Mouse (Mus musculus): ENCODE measurements around the gene Cnksr3.
A peak's percentile ranks its signal among the peaks of the same experiment; 100 is the strongest.

Cnksr3 gene

GRCm38 (mm10) chr10:7196668-7197400, 15.2 kb downstream of the Cnksr3 start:
- DNase-seq (ENCODE audit: low read depth) = no peak

DNA sequence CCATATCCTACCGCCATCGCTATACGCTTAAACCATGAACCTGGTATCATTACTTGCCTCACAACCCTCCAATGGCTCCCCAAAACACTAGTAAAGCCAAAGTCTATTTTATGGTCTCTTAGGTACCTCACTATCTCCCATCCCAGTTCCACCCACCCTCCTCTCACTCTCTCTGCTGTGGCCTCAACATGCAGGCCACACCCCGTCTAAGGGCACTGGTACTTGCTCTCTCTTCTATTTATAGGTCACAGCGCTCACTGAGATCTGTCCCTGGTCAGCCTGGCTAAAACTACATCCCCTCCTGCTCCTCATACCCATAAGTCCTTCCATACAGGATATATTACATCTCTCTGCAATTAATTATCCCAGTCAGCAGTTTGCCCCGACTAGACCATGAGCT, 16.1 kb downstream of the Cnksr3 start:
- DNase-seq (ENCODE audit: low read depth) = no peak

- DNase-seq (ENCODE audit: low read depth) = no peak
Measured at GRCm38 (mm10) chr10:7191721-7192413, 20.2 kb downstream of the Cnksr3 start.

DNA sequence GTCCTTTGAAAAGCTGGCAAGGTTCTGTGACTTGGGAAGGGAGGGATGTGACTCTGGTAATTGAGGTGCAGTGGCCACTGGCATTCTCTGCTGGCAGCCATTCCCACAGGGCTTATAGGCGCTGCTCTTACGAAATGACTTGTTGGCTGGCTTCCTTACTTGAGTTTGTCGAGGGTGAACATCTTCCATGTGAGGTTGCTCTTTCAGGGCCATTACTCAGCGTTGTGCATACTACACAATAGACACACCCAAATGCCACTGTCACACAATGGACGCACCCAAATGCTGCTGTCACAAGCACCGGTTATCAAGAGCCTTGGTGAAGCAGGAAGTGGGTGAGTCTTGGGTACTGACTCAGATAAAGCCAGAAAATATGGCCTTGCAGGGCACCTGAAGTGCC, 22.8 kb downstream of the Cnksr3 start:
- no peak for DNase-seq (ENCODE audit: low read depth)

GRCm38 (mm10) chr10:7187881-7188280, 24.2 kb downstream of the Cnksr3 start:
- DNase-seq (ENCODE audit: low read depth) = no peak

- no peak for DNase-seq (ENCODE audit: low read depth)
Measured at GRCm38 (mm10) chr10:7186992-7187391, 25.0 kb downstream of the Cnksr3 start.

DNA sequence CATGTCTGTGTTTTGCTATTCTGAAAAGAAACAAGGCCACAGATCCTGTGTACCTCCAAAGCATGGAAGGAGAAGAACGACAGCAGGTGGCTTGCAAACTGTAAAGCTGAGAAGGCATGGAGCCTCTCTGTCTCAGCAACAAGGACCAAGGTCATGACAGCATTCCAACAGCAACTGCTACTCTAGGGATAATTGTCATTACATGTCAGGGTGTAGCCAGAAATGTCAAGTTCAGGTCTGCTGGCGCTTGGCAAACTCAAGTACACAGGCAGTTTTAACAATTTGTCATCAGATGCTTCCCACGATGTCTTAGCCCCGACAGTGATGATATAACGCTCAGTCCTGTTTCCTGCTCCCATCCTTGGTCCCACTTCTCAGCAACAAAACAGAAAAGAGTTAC, 26.0 kb downstream of the Cnksr3 start:
- DNase-seq (ENCODE audit: low read depth) = no peak

GRCm38 (mm10) chr10:7183171-7183631, 28.8 kb downstream of the Cnksr3 start:
- DNase-seq (ENCODE audit: low read depth) = no peak

DNA sequence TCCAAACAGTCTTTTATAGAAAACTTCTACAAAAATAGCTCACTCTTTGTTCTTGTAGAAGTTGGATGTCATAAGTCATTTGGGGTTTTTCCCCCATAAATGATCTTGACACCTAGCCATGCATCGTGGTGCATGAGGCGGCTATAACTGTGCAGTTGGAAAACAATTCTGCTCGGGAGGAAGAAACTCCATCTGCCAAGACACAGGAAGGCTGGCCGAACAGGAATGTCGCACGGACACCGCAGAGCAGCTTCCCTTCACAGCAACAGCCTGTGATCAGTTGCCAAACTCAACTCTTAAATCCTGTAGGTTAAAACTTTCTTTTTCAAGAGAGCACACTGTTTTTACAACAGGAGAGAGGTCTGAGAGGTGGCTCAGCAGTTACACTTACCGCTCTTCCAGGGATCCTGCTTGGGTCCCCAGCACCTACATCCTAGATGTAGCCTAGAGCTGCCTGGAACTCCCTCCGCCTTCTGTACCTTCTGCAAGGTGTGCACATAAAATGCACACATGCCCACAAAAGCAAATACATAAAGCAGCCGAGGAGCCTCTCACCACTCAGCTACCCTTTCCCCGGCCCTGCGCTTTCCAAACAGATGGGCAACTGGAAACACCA, 29.4 kb downstream of the Cnksr3 start:
- DNase-seq (ENCODE audit: low read depth) = no peak

DNA sequence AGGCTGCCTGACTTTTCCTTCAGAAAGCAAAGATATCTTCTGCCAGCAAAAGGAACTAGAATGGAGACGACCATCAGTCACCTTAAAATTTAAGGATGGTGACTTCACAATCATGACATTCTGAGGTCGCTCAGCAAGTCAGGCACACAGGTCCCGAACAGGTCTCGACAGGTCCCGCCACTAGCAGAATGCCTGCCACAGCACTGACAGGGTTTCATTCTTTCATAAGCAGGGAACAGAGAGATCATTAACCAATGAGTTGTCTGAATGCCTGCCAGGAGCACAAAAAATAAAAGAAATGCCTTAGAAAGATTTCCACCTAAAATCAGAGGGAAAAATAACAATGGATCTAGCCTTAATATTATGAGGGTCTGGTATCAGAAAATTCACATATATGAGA, 31.7 kb downstream of the Cnksr3 start:
- no peak for DNase-seq (ENCODE audit: low read depth)

- peak; percentile 47 for DNase-seq (ENCODE audit: low read depth)
Measured at GRCm38 (mm10) chr10:7178571-7178970, 33.5 kb downstream of the Cnksr3 start.

DNA sequence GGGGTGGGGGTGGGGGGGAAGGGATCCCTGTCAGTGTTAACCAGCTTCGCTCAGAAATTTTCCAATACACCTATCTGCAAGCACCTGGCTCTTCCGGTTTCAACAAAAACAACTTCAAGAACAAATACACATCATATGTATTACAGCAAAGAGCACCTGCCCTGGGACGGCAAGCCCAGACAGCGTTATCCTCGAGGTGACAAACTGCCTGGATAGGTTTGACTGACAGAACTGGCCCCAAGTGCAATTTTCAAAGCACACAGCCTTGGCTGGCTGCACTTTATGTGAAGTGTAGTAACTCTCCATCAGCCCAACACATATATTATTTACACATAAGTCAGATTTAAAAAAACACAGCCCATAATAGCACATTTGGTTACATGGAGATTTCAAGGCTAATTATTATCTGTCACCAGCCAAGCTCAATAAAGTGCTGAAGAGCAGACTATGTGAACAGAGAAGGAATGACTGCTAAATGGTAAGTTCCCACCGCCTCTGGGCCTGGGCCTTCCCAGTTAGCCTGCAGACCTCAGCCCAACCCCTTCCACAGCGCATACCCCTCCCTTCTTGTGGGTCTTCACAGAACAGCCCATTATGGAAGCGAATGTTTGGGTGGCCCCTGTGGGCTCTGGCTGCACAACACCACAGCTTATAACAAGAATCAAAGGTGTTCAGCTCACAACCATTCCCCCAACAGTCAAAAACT, 35.7 kb downstream of the Cnksr3 start:
- DNase-seq (ENCODE audit: low read depth) = no peak

DNA sequence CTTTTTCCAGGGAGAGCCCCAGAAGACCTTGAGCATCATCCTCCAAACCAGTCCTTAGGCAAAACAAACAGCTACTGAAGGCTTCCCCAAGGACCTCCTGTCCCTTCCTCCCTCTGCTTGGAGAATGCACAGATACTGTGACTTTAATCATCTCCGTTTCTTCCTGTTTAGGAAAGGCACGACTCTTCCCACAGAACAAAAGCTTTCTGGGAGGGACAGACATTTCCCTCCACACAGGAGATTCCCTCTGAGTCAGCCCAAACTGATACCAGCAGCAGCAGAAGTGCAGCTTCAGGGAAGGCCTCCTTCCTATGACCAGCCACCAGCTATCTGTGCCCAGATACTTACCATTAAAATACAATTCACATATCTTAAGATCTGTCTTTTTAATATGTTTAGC, 37.6 kb downstream of the Cnksr3 start:
- DNase-seq (ENCODE audit: low read depth) = no peak

DNA sequence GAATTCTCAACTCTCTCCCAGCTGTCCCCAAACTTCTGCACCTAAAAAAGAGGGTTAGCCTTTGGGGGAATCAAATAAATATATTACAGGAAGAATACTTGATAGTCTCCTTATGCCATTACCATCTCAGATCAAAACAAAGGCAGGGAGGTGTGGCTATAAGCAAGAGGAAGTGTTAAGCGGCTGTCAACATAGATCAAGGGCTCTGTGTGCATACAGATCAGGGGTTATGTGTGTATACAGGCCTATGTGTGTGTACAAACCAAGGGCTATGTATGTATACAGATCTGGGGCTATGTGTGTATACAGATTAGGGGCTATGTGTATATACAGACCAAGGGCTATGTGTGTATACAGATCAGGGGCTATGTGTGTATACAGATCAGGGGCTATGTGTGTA, 38.9 kb downstream of the Cnksr3 start:
- peak; percentile 31 for DNase-seq (ENCODE audit: low read depth)

DNA sequence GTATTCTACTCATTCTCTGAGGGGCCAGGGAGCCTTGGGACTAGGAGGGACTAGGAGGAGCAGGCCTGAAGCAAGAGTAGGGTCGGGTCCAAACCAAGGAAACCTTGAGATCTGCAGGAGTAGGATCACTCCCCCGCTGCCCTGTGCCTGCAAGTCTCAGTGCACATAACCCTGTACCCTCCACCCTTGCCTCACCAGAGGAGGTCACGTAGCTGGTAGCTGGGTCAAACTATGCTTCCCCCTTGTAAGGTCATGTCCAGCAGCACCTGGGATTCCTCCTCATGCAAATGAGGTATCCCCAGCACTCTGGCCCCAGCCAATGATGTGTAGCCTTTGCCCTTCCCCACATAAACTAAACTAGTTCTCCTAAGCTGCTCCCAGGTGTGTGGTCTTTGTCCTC, 41.6 kb downstream of the Cnksr3 start:
- DNase-seq (ENCODE audit: low read depth) = no peak

GRCm38 (mm10) chr10:7163031-7163430, 49.0 kb downstream of the Cnksr3 start:
- DNase-seq (ENCODE audit: low read depth) = no peak

- DNase-seq (ENCODE audit: low read depth) = no peak
Measured at GRCm38 (mm10) chr10:7159061-7159511, 53.0 kb downstream of the Cnksr3 start.

DNA sequence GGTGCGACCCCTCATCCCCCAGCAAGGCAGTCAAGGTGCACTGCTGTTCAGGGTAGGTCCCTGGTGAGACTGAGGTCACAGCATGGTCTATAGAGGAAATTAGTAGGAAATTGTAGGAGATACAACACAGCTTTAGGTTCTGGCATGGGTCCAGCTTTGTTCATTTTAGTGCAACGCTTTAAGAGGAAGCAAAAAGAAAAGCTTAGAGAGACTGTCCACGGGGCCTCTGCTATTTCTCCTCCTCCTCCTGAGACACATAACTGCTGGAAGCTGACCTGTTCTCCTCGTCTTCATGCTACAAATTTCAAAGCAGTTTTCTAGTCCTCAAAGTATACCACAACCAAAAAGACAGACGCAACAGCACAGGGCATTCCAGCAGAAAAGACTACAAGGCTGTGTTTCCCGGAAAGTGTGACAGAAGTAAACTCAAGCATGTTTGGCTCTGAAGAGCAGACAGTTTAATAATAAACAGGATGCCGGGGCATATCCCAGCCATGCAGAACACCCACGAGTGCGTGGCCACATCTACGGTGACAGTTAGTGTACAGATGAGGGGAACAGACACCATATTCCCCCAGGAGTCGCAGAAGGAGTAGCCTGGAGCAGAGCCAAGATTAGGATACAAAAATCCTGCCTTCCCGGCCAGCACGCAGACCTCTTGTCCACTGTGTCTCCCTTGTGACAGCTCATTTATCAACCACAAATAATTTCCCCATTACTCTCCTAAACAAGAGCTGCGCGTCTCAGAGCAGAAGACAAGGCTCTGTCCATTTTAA, 53.6 kb downstream of the Cnksr3 start:
- DNase-seq (ENCODE audit: low read depth) = no peak

DNA sequence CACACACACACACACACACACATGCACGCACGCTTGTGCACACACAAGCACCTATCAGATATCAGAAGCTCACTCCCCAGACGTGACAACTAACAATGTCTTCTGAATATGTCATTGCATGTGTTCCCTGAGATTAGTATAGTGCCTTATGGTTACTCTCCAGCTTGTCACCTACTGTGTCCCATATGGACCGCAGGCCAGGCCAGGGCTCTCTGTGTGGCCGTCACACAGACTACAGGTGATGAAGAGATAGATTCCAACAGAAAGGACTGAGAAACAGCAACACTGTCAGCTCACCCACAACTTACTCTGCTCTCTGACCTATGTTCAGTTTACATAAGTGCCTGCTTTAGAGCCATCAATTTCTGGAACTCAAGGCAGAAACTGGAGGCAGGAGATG, 57.2 kb downstream of the Cnksr3 start:
- no peak for DNase-seq (ENCODE audit: low read depth)

DNA sequence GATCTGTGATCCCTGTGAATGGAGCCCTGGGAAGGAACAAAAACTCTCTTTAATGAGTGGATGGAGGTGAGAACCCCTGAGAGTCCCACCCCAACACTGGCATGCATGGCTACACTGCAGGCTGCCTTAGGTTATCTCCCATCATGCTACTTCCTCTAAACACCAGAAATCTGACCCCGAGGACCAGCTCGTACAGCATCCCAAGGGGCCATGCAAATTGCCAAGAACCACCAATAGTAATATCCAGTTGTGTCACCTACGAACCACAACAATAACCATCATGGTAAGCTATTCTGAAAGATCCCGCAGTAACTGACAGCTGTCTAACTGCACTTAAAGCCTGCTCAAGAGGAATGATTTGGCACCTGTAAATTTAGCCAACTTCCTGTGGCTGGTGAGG, 59.1 kb downstream of the Cnksr3 start:
- DNase-seq (ENCODE audit: low read depth) = no peak

GRCm38 (mm10) chr10:7149671-7150595, 62.1 kb downstream of the Cnksr3 start:
- no peak for DNase-seq (ENCODE audit: low read depth)

Measured in naive thymus-derived CD4-positive, alpha-beta T cell, adult 2 months (primary cell).